Mouse (Mus musculus): ENCODE results near the gene Padi2. TPM values are rescaled to one million over a fixed set of nuclear protein-coding genes. Genes with fewer than 3 reads are reported as not detected.

Padi2 gene
- polyA plus RNA-seq, 1 experiment from 2014 or later, result 16.1 TPM

GRCm38 (mm10) chr4:140878655-140879054 lies 27.5 kb upstream of the Padi2 start:
- Histone ChIP-seq H3K4me3 (ENCODE audit: low read depth, low read length) (no peak overlapping the region), H3K27me3 (replicated peaks; ENCODE audit: control insufficient read depth, insufficient read depth, low read length) (no peaks in the 10 kb centered on the region), H3K9me3 (ENCODE audit: control insufficient read depth, low read length) (peaks cover 7% of the 10 kb centered on the region; the same call in 1 of the 2 replicates), H3K4me1 (ENCODE audit: control insufficient read depth, insufficient read depth, low read length) (no peaks in the 10 kb centered on the region), H3K27ac (replicated peaks; ENCODE audit: low read depth, low read length) (no peak overlapping the region), H3K9ac (ENCODE audit: low read depth, low read length) (no peak overlapping the region), H3K4me2 (ENCODE audit: low read depth, low read length) (no peak overlapping the region), H3K36me3 (ENCODE audit: control insufficient read depth, insufficient read depth, low read length) (no peaks in the 10 kb centered on the region)
- no peak for DNase-seq (ENCODE audit: low spot score)
- 82% methylated on average over 9 of the region's 9 CpGs for WGBS
- no peak for ATAC-seq (ENCODE audit: low read depth)

- Histone ChIP-seq H3K36me3 (ENCODE audit: control insufficient read depth, insufficient read depth, low read length) (no peaks in the 10 kb centered on the region), H3K9me3 (ENCODE audit: control insufficient read depth, low read length) (peaks cover 4% of the 10 kb centered on the region; the same call in 1 of the 2 replicates), H3K27ac (replicated peaks; ENCODE audit: low read depth, low read length) (no peak overlapping the region), H3K27me3 (replicated peaks; ENCODE audit: control insufficient read depth, insufficient read depth, low read length) (no peaks in the 10 kb centered on the region), H3K4me3 (ENCODE audit: low read depth, low read length) (no peak overlapping the region), H3K9ac (ENCODE audit: low read depth, low read length) (no peak overlapping the region), H3K4me2 (ENCODE audit: low read depth, low read length) (no peak overlapping the region), H3K4me1 (ENCODE audit: control insufficient read depth, insufficient read depth, low read length) (no peaks in the 10 kb centered on the region)
- DNase-seq (ENCODE audit: low spot score) (no peak), ATAC-seq (ENCODE audit: low read depth) (no peak)
- 93% methylated on average over 6 of the region's 6 CpGs for WGBS
These were observed 27.0 kb upstream of the Padi2 start for GRCm38 (mm10) chr4:140879116-140879515.

- Histone ChIP-seq H3K27me3 (replicated peaks; ENCODE audit: control insufficient read depth, insufficient read depth, low read length) (no peaks in the 10 kb centered on the region), H3K9me3 (ENCODE audit: control insufficient read depth, low read length) (peaks cover 3% of the 10 kb centered on the region; the same call in 1 of the 2 replicates), H3K36me3 (ENCODE audit: control insufficient read depth, insufficient read depth, low read length) (no peaks in the 10 kb centered on the region), H3K4me1 (ENCODE audit: control insufficient read depth, insufficient read depth, low read length) (no peaks in the 10 kb centered on the region), H3K4me2 (ENCODE audit: low read depth, low read length) (no peak overlapping the region), H3K27ac (replicated peaks; ENCODE audit: low read depth, low read length) (no peak overlapping the region), H3K9ac (ENCODE audit: low read depth, low read length) (no peak overlapping the region), H3K4me3 (ENCODE audit: low read depth, low read length) (no peak overlapping the region)
- WGBS, result 48% methylated on average over 4 of the region's 4 CpGs
- ATAC-seq (ENCODE audit: low read depth) (peak; percentile 81), DNase-seq (ENCODE audit: low spot score) (peak; percentile 71)
These were observed 26.4 kb upstream of the Padi2 start for GRCm38 (mm10) chr4:140879739-140880138.

GRCm38 (mm10) chr4:140880207-140880606 lies 25.9 kb upstream of the Padi2 start:
- Histone ChIP-seq H3K4me3 (ENCODE audit: low read depth, low read length) (no peak overlapping the region), H3K9me3 (ENCODE audit: control insufficient read depth, low read length) (peaks cover 3% of the 10 kb centered on the region; the same call in 1 of the 2 replicates), H3K4me2 (ENCODE audit: low read depth, low read length) (no peak overlapping the region), H3K27me3 (replicated peaks; ENCODE audit: control insufficient read depth, insufficient read depth, low read length) (no peaks in the 10 kb centered on the region), H3K27ac (replicated peaks; ENCODE audit: low read depth, low read length) (no peak overlapping the region), H3K9ac (ENCODE audit: low read depth, low read length) (no peak overlapping the region), H3K36me3 (ENCODE audit: control insufficient read depth, insufficient read depth, low read length) (no peaks in the 10 kb centered on the region), H3K4me1 (ENCODE audit: control insufficient read depth, insufficient read depth, low read length) (no peaks in the 10 kb centered on the region)
- DNase-seq (ENCODE audit: low spot score) (no peak), ATAC-seq (ENCODE audit: low read depth) (no peak)
- WGBS, result 74% methylated on average over 3 of the region's 3 CpGs

GRCm38 (mm10) chr4:140881026-140881670 lies 25.0 kb upstream of the Padi2 start:
- no peak for DNase-seq (ENCODE audit: low spot score)
- Histone ChIP-seq H3K27me3 (replicated peaks; ENCODE audit: control insufficient read depth, insufficient read depth, low read length) (no peaks in the 10 kb centered on the region), H3K27ac (replicated peaks; ENCODE audit: low read depth, low read length) (no peak overlapping the region), H3K9me3 (ENCODE audit: control insufficient read depth, low read length) (peaks cover 3% of the 10 kb centered on the region; the same call in 1 of the 2 replicates), H3K4me1 (ENCODE audit: control insufficient read depth, insufficient read depth, low read length) (no peaks in the 10 kb centered on the region), H3K36me3 (ENCODE audit: control insufficient read depth, insufficient read depth, low read length) (no peaks in the 10 kb centered on the region), H3K4me3 (ENCODE audit: low read depth, low read length) (no peak overlapping the region), H3K9ac (ENCODE audit: low read depth, low read length) (no peak overlapping the region), H3K4me2 (ENCODE audit: low read depth, low read length) (no peak overlapping the region)
- no peak for ATAC-seq (ENCODE audit: low read depth)
- WGBS, result 86% methylated on average over 8 of the region's 8 CpGs

- Histone ChIP-seq H3K36me3 (ENCODE audit: control insufficient read depth, insufficient read depth, low read length) (no peaks in the 10 kb centered on the region), H3K27ac (replicated peaks; ENCODE audit: low read depth, low read length) (no peak overlapping the region), H3K4me2 (ENCODE audit: low read depth, low read length) (no peak overlapping the region), H3K4me1 (ENCODE audit: control insufficient read depth, insufficient read depth, low read length) (no peaks in the 10 kb centered on the region), H3K27me3 (replicated peaks; ENCODE audit: control insufficient read depth, insufficient read depth, low read length) (no peaks in the 10 kb centered on the region), H3K9me3 (ENCODE audit: control insufficient read depth, low read length) (peaks cover 3% of the 10 kb centered on the region; the same call in 1 of the 2 replicates), H3K4me3 (ENCODE audit: low read depth, low read length) (no peak overlapping the region), H3K9ac (ENCODE audit: low read depth, low read length) (no peak overlapping the region)
- WGBS, result 86% methylated on average over 13 of the region's 13 CpGs
- ATAC-seq (ENCODE audit: low read depth), result peak; percentile 30; the same call in 1 of the 2 replicates
- peak; percentile 47 for DNase-seq (ENCODE audit: low spot score)
These were observed 24.4 kb upstream of the Padi2 start for GRCm38 (mm10) chr4:140881771-140882170.

- no peak for DNase-seq (ENCODE audit: low spot score)
- ATAC-seq (ENCODE audit: low read depth), result no peak
- WGBS, result 72% methylated on average over 4 of the region's 4 CpGs
These were observed 23.8 kb upstream of the Padi2 start for GRCm38 (mm10) chr4:140882365-140882764.

GRCm38 (mm10) chr4:140882981-140883380 lies 23.2 kb upstream of the Padi2 start:
- no peak overlapping the region for H3K9ac ChIP-seq (ENCODE audit: low read depth, low read length)
- H3K4me2 ChIP-seq (ENCODE audit: low read depth, low read length), result no peak overlapping the region
- no peaks in the 10 kb centered on the region for H3K36me3 ChIP-seq (ENCODE audit: control insufficient read depth, insufficient read depth, low read length)
- peaks cover 3% of the 10 kb centered on the region; the same call in 1 of the 2 replicates for H3K9me3 ChIP-seq (ENCODE audit: control insufficient read depth, low read length)
- ATAC-seq (ENCODE audit: low read depth), result no peak
- H3K4me3 ChIP-seq (ENCODE audit: low read depth, low read length), result no peak overlapping the region
- no peaks in the 10 kb centered on the region for H3K27me3 ChIP-seq (replicated peaks; ENCODE audit: control insufficient read depth, insufficient read depth, low read length)
- no peak overlapping the region for H3K27ac ChIP-seq (replicated peaks; ENCODE audit: low read depth, low read length)
- DNase-seq (ENCODE audit: low spot score), result no peak
- no peaks in the 10 kb centered on the region for H3K4me1 ChIP-seq (ENCODE audit: control insufficient read depth, insufficient read depth, low read length)
- 93% methylated on average over 3 of the region's 3 CpGs for WGBS

More at GRCm38 (mm10) chr4:140882365-140882764, 23.8 kb upstream of the Padi2 start:
- Histone ChIP-seq H3K4me2 (ENCODE audit: low read depth, low read length) (no peak overlapping the region), H3K9ac (ENCODE audit: low read depth, low read length) (no peak overlapping the region), H3K9me3 (ENCODE audit: control insufficient read depth, low read length) (peaks cover 3% of the 10 kb centered on the region; the same call in 1 of the 2 replicates), H3K27ac (replicated peaks; ENCODE audit: low read depth, low read length) (no peak overlapping the region), H3K36me3 (ENCODE audit: control insufficient read depth, insufficient read depth, low read length) (no peaks in the 10 kb centered on the region), H3K27me3 (replicated peaks; ENCODE audit: control insufficient read depth, insufficient read depth, low read length) (no peaks in the 10 kb centered on the region), H3K4me1 (ENCODE audit: control insufficient read depth, insufficient read depth, low read length) (no peaks in the 10 kb centered on the region), H3K4me3 (ENCODE audit: low read depth, low read length) (no peak overlapping the region)

GRCm38 (mm10) chr4:140883852-140884251 lies 22.3 kb upstream of the Padi2 start:
- no peaks in the 10 kb centered on the region for H3K36me3 ChIP-seq (ENCODE audit: control insufficient read depth, insufficient read depth, low read length)
- DNase-seq (ENCODE audit: low spot score) (peak; percentile 42), ATAC-seq (ENCODE audit: low read depth) (no peak)
- 22% methylated on average over 4 of the region's 4 CpGs for WGBS
- H3K9ac ChIP-seq (ENCODE audit: low read depth, low read length), result no peak overlapping the region
- H3K27me3 ChIP-seq (replicated peaks; ENCODE audit: control insufficient read depth, insufficient read depth, low read length), result no peaks in the 10 kb centered on the region
- no peak overlapping the region for H3K4me3 ChIP-seq (ENCODE audit: low read depth, low read length)
- peaks cover 3% of the 10 kb centered on the region; the same call in 1 of the 2 replicates for H3K9me3 ChIP-seq (ENCODE audit: control insufficient read depth, low read length)
- no peak overlapping the region for H3K27ac ChIP-seq (replicated peaks; ENCODE audit: low read depth, low read length)
- no peaks in the 10 kb centered on the region for H3K4me1 ChIP-seq (ENCODE audit: control insufficient read depth, insufficient read depth, low read length)
- no peak overlapping the region for H3K4me2 ChIP-seq (ENCODE audit: low read depth, low read length)

Measured in embryonic facial prominence, embryonic 14.5 days (tissue).